ENCODE assay signal across 8 mouse cellular contexts in genomic region chr5:32745705-32746655, GRCm38 (mm10). TPM values are rescaled to one million over a fixed set of nuclear protein-coding genes. Genes with fewer than 3 reads are reported as not detected.
A peak's percentile ranks its signal among the peaks of the same experiment; 100 is the strongest.
DNase-seq lines count a peak whose midpoint lies in the region; ATAC-seq and TF ChIP-seq lines count a peak whose summit lies in the region.

No protein-coding gene starts in this region.

- peak overlapping the region; percentile 43; the same call in 1 of the 2 replicates for H3K9ac ChIP-seq in CH12.LX (ENCODE audit: insufficient read depth, low read depth)
- H3K9ac ChIP-seq in forebrain, embryonic 16.5 days (replicated peaks; ENCODE audit: low read depth, low read length), result no peak overlapping the region
- H3K9ac ChIP-seq in neural tube, embryonic 14.5 days (replicated peaks; ENCODE audit: low read depth, low read length), result no peak overlapping the region
- H3K9ac ChIP-seq in stomach, postnatal 0 days (ENCODE audit: low read length), result peak overlapping the region; percentile 64

- no peaks in the 10 kb centered on the region for H3K27me3 ChIP-seq in CH12.LX (replicated peaks)
- H3K27me3 ChIP-seq in forebrain, embryonic 16.5 days (replicated peaks; ENCODE audit: control insufficient read depth, insufficient read depth, low read length), result no peaks in the 10 kb centered on the region
- no peaks in the 10 kb centered on the region for H3K27me3 ChIP-seq in neural tube, embryonic 14.5 days (ENCODE audit: control insufficient read depth, insufficient read depth, low read length)
- H3K27me3 ChIP-seq in stomach, postnatal 0 days (ENCODE audit: control insufficient read depth, insufficient read depth, low read length), result no peaks in the 10 kb centered on the region

- H3K4me1 ChIP-seq in CH12.LX (ENCODE audit: control insufficient read depth in 1 of 2, insufficient read depth in 2 of 2), result peaks cover 25 to 78% of the 10 kb centered on the region in 2 experiments
- H3K4me1 ChIP-seq in forebrain, embryonic 16.5 days (replicated peaks; ENCODE audit: control insufficient read depth, insufficient read depth, low read length), result peaks cover 10% of the 10 kb centered on the region
- peaks cover 7% of the 10 kb centered on the region; the same call in 1 of the 2 replicates for H3K4me1 ChIP-seq in lung, adult 2 months (ENCODE audit: control insufficient read depth, insufficient read depth, low read length)
- H3K4me1 ChIP-seq in neural tube, embryonic 14.5 days (ENCODE audit: control insufficient read depth, insufficient read depth, low read length), result no peaks in the 10 kb centered on the region
- H3K4me1 ChIP-seq in stomach, postnatal 0 days (replicated peaks; ENCODE audit: control insufficient read depth, insufficient read depth), result peaks cover 5% of the 10 kb centered on the region; the same call in 1 of the 2 replicates

- in situ Hi-C loops in CH12.LX (cut with MboI; ENCODE audit: low pct_ligation_motif_present, low pct_unique_long_range_greater_than_20kb, low sequenced_read_pairs), result no loop called here

- 8% methylated on average over 7 of the region's 10 CpGs for WGBS in forebrain, embryonic 16.5 days
- WGBS in lung, adult 2 months, result 7% methylated on average over 10 of the region's 10 CpGs
- 8% methylated on average over 7 of the region's 10 CpGs for WGBS in neural tube, embryonic 14.5 days
- 3% methylated on average over 8 of the region's 10 CpGs for WGBS in stomach, postnatal 0 days

- dilution Hi-C loops in CH12.LX (cut with MboI; ENCODE audit: extremely low pct_ligation_motif_present, extremely low pct_unique_long_range_greater_than_20kb, low sequenced_read_pairs), result no loop called here

- peaks cover 0 to 51% of the 10 kb centered on the region in 2 experiments for H3K36me3 ChIP-seq in CH12.LX (replicated peaks in 1 of 2; ENCODE audit: control insufficient read depth in 1 of 2, insufficient read depth in 1 of 2, low read length in 1 of 2)
- no peaks in the 10 kb centered on the region for H3K36me3 ChIP-seq in forebrain, embryonic 16.5 days (ENCODE audit: control insufficient read depth, insufficient read depth)
- no peaks in the 10 kb centered on the region for H3K36me3 ChIP-seq in neural tube, embryonic 14.5 days (ENCODE audit: control insufficient read depth, insufficient read depth, low read length)
- H3K36me3 ChIP-seq in stomach, postnatal 0 days (ENCODE audit: control insufficient read depth, insufficient read depth, low read length), result no peaks in the 10 kb centered on the region

- no peak for TF ChIP-seq RAD21 in CH12.LX (IDR thresholded peaks at IDR 0.05; ENCODE audit: low read depth, low read length)

- H3K9me3 ChIP-seq in CH12.LX (replicated peaks; ENCODE audit: low read length), result no peaks in the 10 kb centered on the region
- no peaks in the 10 kb centered on the region for H3K9me3 ChIP-seq in forebrain, embryonic 16.5 days (ENCODE audit: control insufficient read depth, low read length)
- H3K9me3 ChIP-seq in neural tube, embryonic 14.5 days (ENCODE audit: control insufficient read depth, low read length), result no peaks in the 10 kb centered on the region
- H3K9me3 ChIP-seq in stomach, postnatal 0 days (ENCODE audit: control insufficient read depth, low read length), result no peaks in the 10 kb centered on the region

- H3K27ac ChIP-seq in CH12.LX (ENCODE audit: insufficient read depth, low read depth), result no peak overlapping the region
- no peak overlapping the region for H3K27ac ChIP-seq in forebrain, embryonic 16.5 days (ENCODE audit: low read length)
- H3K27ac ChIP-seq in layer of hippocampus, adult 2 months, result peak overlapping the region; percentile 89
- H3K27ac ChIP-seq in neural tube, embryonic 14.5 days (ENCODE audit: low read depth, low read length), result no peak overlapping the region
- peak overlapping the region; percentile 88 for H3K27ac ChIP-seq in stomach, postnatal 0 days (replicated peaks)

- peak; percentile 27; the same call in 1 of the 2 replicates for TF ChIP-seq EP300 in CH12.LX (IDR thresholded peaks at IDR 0.05; ENCODE audit: low read length)
- no peak for TF ChIP-seq EP300 in stomach, postnatal 0 days (optimal IDR thresholded peaks at IDR 0.05)

- DNase-seq in CH12.LX (ENCODE audit: extremely low read depth), result peak; percentile 79
- peak; percentile 76 for DNase-seq in brain, adult 2 months (ENCODE audit: low read depth, low spot score)
- peak; percentile 79 for DNase-seq in heart, postnatal 14 days
- peak; percentile 52 to 79 for DNase-seq in layer of hippocampus, adult 2 months (ENCODE audit: low spot score in 2 of 2)
- peak; percentile 80 for DNase-seq in lung, adult 2 months
- DNase-seq in stomach, postnatal 0 days (ENCODE audit: low spot score), result peak; percentile 79

- intact Hi-C loops in heart, postnatal 14 days (cut with DNase I), result loop anchor here (1.0 to 2.0 kb wide), 2 partner anchors 32 to 153 kb away; no protein-coding TSS in a partner anchor

- peak; percentile 41; the same call in 1 of the 2 replicates for TF ChIP-seq POLR2A in CH12.LX (IDR thresholded peaks at IDR 0.05; ENCODE audit: low read depth, low read length)
- TF ChIP-seq POLR2A in lung, adult 2 months (IDR thresholded peaks at IDR 0.05; ENCODE audit: borderline replicate concordance, extremely low read depth, low read depth, low read length), result peak; percentile 89; the same call in 1 of the 2 replicates

- ATAC-seq in forebrain, embryonic 16.5 days, result peak; percentile 30; the same call in 1 of the 2 replicates
- ATAC-seq in neural tube, embryonic 14.5 days (ENCODE audit: low read depth), result peak; percentile 67; the same call in 1 of the 2 replicates
- ATAC-seq in stomach, postnatal 0 days (ENCODE audit: low FRiP score, low TSS enrichment), result peak; percentile 91

- peak overlapping the region; percentile 60 for H3K4me2 ChIP-seq in CH12.LX (ENCODE audit: insufficient read depth, low read depth, poor library complexity, severe bottlenecking)
- no peak overlapping the region; the same call in 1 of the 2 replicates for H3K4me2 ChIP-seq in forebrain, embryonic 16.5 days (ENCODE audit: low read length)
- peak overlapping the region; percentile 32; the same call in 1 of the 2 replicates for H3K4me2 ChIP-seq in neural tube, embryonic 14.5 days (ENCODE audit: low read depth, low read length)
- peak overlapping the region; percentile 59 for H3K4me2 ChIP-seq in stomach, postnatal 0 days (replicated peaks; ENCODE audit: low read depth)

- TF ChIP-seq CTCF in CH12.LX (conservative IDR thresholded peaks at IDR 0.05 in 1 of 2, IDR thresholded peaks at IDR 0.05 in 1 of 2; ENCODE audit: low read depth in 2 of 2, low read length in 2 of 2), result no peak
- TF ChIP-seq CTCF in layer of hippocampus, adult 2 months (conservative IDR thresholded peaks at IDR 0.05), result peak; percentile 11; the same call in 1 of the 2 replicates
- no peak for TF ChIP-seq CTCF in lung, adult 2 months (IDR thresholded peaks at IDR 0.05; ENCODE audit: insufficient read depth, low read length)
- TF ChIP-seq CTCF in stomach, postnatal 0 days (IDR thresholded peaks at IDR 0.05; ENCODE audit: low read depth), result no peak; the same call in 1 of the 2 replicates

- no peaks in the 10 kb centered on the region; the same call in 1 of the 2 replicates for H3K79me2 ChIP-seq in CH12.LX (replicated peaks; ENCODE audit: control insufficient read depth, extremely low read depth, insufficient read depth, poor library complexity, severe bottlenecking)

- H3K4me3 ChIP-seq in CH12.LX (replicated peaks in 1 of 3; ENCODE audit: low read depth in 2 of 3, low read length in 2 of 3, poor library complexity in 1 of 3), result peak overlapping the region; percentile 44 to 73 (median 57)
- H3K4me3 ChIP-seq in forebrain, embryonic 16.5 days (replicated peaks; ENCODE audit: low read length), result peak overlapping the region; percentile 22
- H3K4me3 ChIP-seq in layer of hippocampus, adult 2 months, result peak overlapping the region; percentile 36
- H3K4me3 ChIP-seq in lung, adult 2 months (replicated peaks; ENCODE audit: extremely low read depth, low read depth, low read length), result peak overlapping the region; percentile 74
- H3K4me3 ChIP-seq in neural tube, embryonic 14.5 days (ENCODE audit: low read depth, low read length), result peak overlapping the region; percentile 17
- peak overlapping the region; percentile 51 for H3K4me3 ChIP-seq in stomach, postnatal 0 days (ENCODE audit: low read depth, low read length)

TF ChIP-seq in CH12.LX, 34 proteins besides CTCF, POLR2A, EP300 and RAD21 (continues in another document):
- no peak for TF ChIP-seq BHLHE40 (IDR thresholded peaks at IDR 0.05; ENCODE audit: low read depth, low read length)
- peak; percentile 62 for TF ChIP-seq HCFC1 (IDR thresholded peaks at IDR 0.05; ENCODE audit: low read depth, low read length)
- TF ChIP-seq ZC3H11A (IDR thresholded peaks at IDR 0.05; ENCODE audit: low read depth, low read length), result no peak
- TF ChIP-seq POLR2AphosphoS2 (IDR thresholded peaks at IDR 0.05; ENCODE audit: low read depth, low read length), result no peak
- 0 out of 2 replicates have a peak, but pooled peaks have one; percentile 38 for TF ChIP-seq MXI1 (IDR thresholded peaks at IDR 0.05; ENCODE audit: low read depth, low read length)
- TF ChIP-seq SIN3A (IDR thresholded peaks at IDR 0.05; ENCODE audit: low read length), result peak; percentile 85; the same call in 1 of the 2 replicates
- no peak for TF ChIP-seq E2F4 (IDR thresholded peaks at IDR 0.05; ENCODE audit: insufficient replicate concordance, low read depth, low read length)
- peak; percentile 85 for TF ChIP-seq ELF1 (IDR thresholded peaks at IDR 0.05; ENCODE audit: low read depth, low read length)
- no peak for TF ChIP-seq MAFK (IDR thresholded peaks at IDR 0.05; ENCODE audit: insufficient replicate concordance, low read length)
- no peak for TF ChIP-seq ETS1 (conservative IDR thresholded peaks at IDR 0.05; ENCODE audit: low read depth, low read length)
- TF ChIP-seq PAX5 (IDR thresholded peaks at IDR 0.05; ENCODE audit: low read length), result no peak
- TF ChIP-seq NELFE (IDR thresholded peaks at IDR 0.05; ENCODE audit: low read depth, low read length), result peak; percentile 40; the same call in 1 of the 2 replicates
- TF ChIP-seq IRF4 (IDR thresholded peaks at IDR 0.05; ENCODE audit: low read depth, low read length), result peak; percentile 19; the same call in 1 of the 2 replicates
- peak; percentile 82 for TF ChIP-seq MAZ (IDR thresholded peaks at IDR 0.05; ENCODE audit: low read depth, low read length)
- TF ChIP-seq RCOR1 (conservative IDR thresholded peaks at IDR 0.05; ENCODE audit: low read depth, low read length), result no peak

RNA-seq across cellular contexts. Expression of gene Pisd, which starts 39.5 kb away (rescaled TPM):
- 45.2 and 48.5 TPM in 2 replicates for total RNA-seq in CH12.LX (2012; rRNA removed)
- 54.4 and 57.1 TPM in 2 replicates for total RNA-seq in CH12.LX (2014; rRNA removed)
- 52.1 and 54.8 TPM in 2 replicates for polyA plus RNA-seq in CH12.LX (2012; ENCODE audit: insufficient read length, low read depth)
- polyA plus RNA-seq in forebrain, embryonic 16.5 days (2015; fragmentation: Nextera tagmentation; extraction: Ambion mirVana), result 105 and 106 TPM in 2 replicates
- 10 to 100 TPM; 26.8 to 28.7 TPM for total RNA-seq in heart, postnatal 14 days (2021)
- total RNA-seq in layer of hippocampus, adult 2 months (2021), result 10 to 100 TPM; 61.7 to 67.0 TPM
- polyA plus RNA-seq in lung, adult 2 months (2012; rRNA removed), result 89.6 and 90.7 TPM in 2 replicates
- 91.6 and 99.9 TPM in 2 replicates for polyA plus RNA-seq in neural tube, embryonic 14.5 days (2014; fragmentation: Nextera tagmentation; extraction: Ambion mirVana)
- 69.4 and 71.7 TPM in 2 replicates for polyA plus RNA-seq in stomach, postnatal 0 days (2015; fragmentation: Nextera tagmentation; extraction: Ambion mirVana)

Comparison
In these comparisons a context has a peak if more than half of its experiments do, and no peak if none do; other contexts are left out.
1. H3K27ac ChIP-seq: peak in layer of hippocampus, adult 2 months (single experiment) and stomach, postnatal 0 days (single experiment); none in CH12.LX (single experiment), forebrain, embryonic 16.5 days (single experiment) and neural tube, embryonic 14.5 days (single experiment).
2. H3K4me3 ChIP-seq: peak in every context shown above with its lines; median percentile 74 in lung, adult 2 months; 57 in CH12.LX; 51 in stomach, postnatal 0 days; 36 in layer of hippocampus, adult 2 months; 22 in forebrain, embryonic 16.5 days; 17 in neural tube, embryonic 14.5 days.
3. H3K9ac ChIP-seq: peak in CH12.LX (single experiment) and stomach, postnatal 0 days (single experiment); none in forebrain, embryonic 16.5 days (single experiment) and neural tube, embryonic 14.5 days (single experiment).
4. ATAC-seq: peak in every context shown above with its lines; median percentile 91 in stomach, postnatal 0 days; 67 in neural tube, embryonic 14.5 days; 30 in forebrain, embryonic 16.5 days.
5. Peak in every context shown above with its lines, with median percentiles within 50 percentile points of each other: DNase-seq.